Comparison of ENCODE assay signal across 7 mouse cellular contexts in genomic region chr17:71002744-71003094, GRCm38 (mm10). TPM values are rescaled to one million over a fixed set of nuclear protein-coding genes. Genes with fewer than 3 reads are reported as not detected.
DNase-seq lines count a peak whose midpoint lies in the region; ATAC-seq and TF ChIP-seq lines count a peak whose summit lies in the region.

Gene Myl12a (minus strand): TSS chr17:71002878.

- peak in 1 of 2 experiments; percentile 48; a peak in 1 of 4 replicates for TF ChIP-seq POLR2A in MEL (IDR thresholded peaks at IDR 0.05; ENCODE audit: control insufficient read depth in 1 of 2, insufficient read depth in 1 of 2, low read depth in 1 of 2, low read length in 2 of 2, poor library complexity in 1 of 2)

- H3K36me3 ChIP-seq in E14TG2a.4 (ENCODE audit: insufficient read depth, low read length) (peaks cover 17% of the 10 kb centered on the region), MEL (ENCODE audit: control insufficient read depth in 1 of 2, insufficient read depth in 2 of 2, low read length in 2 of 2) (peaks cover 0 to 18% of the 10 kb centered on the region in 2 experiments; a peak in 2 of 4 replicates)
- no peaks in the 10 kb centered on the region for H3K36me3 ChIP-seq in forebrain, embryonic 15.5 days
- H3K36me3 ChIP-seq in hindbrain, embryonic 13.5 days, result no peaks in the 10 kb centered on the region
- H3K36me3 ChIP-seq in liver, embryonic 15.5 days (replicated peaks), result peaks cover 5% of the 10 kb centered on the region; the same call in 1 of the 2 replicates

- TF ChIP-seq CTCF in E14TG2a.4 (conservative IDR thresholded peaks at IDR 0.05; ENCODE audit: low read length) (no peak), MEL (IDR thresholded peaks at IDR 0.05 in 2 of 3, conservative IDR thresholded peaks at IDR 0.05 in 1 of 3; ENCODE audit: control insufficient read depth in 1 of 3, insufficient read depth in 1 of 3, low read depth in 2 of 3, low read length in 3 of 3, poor library complexity in 1 of 3, severe bottlenecking in 1 of 3) (no peak)

- peak within 1 kb of the TSS; percentile 99 for H3K9ac ChIP-seq in MEL (ENCODE audit: control insufficient read depth, low read depth, low read length, poor library complexity, severe bottlenecking)
- H3K9ac ChIP-seq in forebrain, embryonic 15.5 days (replicated peaks), result peak within 1 kb of the TSS; percentile 72
- peak within 1 kb of the TSS; percentile 83 for H3K9ac ChIP-seq in hindbrain, embryonic 13.5 days
- H3K9ac ChIP-seq in liver, embryonic 15.5 days, result peak within 1 kb of the TSS; percentile 96

- H3K79me2 ChIP-seq in MEL (ENCODE audit: control insufficient read depth, insufficient read depth, low read length, poor library complexity), result peaks cover 43% of the 10 kb centered on the region

- TF ChIP-seq RAD21 in MEL (IDR thresholded peaks at IDR 0.05; ENCODE audit: low read depth, low read length), result no peak

- H3K27ac ChIP-seq in MEL (ENCODE audit: control insufficient read depth, low read depth, low read length), result peak within 1 kb of the TSS; percentile 96
- peak within 1 kb of the TSS; percentile 97 for H3K27ac ChIP-seq in forebrain, embryonic 15.5 days (replicated peaks)
- peak within 1 kb of the TSS; percentile 96 for H3K27ac ChIP-seq in hindbrain, embryonic 13.5 days
- peak within 1 kb of the TSS; percentile 98 for H3K27ac ChIP-seq in liver, embryonic 15.5 days (replicated peaks)

- ATAC-seq in forebrain, embryonic 15.5 days (replicated peaks), result peak; percentile 61; the same call in 1 of the 2 replicates
- peak; percentile 56 for ATAC-seq in hindbrain, embryonic 13.5 days (ENCODE audit: low FRiP score)
- ATAC-seq in liver, embryonic 15.5 days (ENCODE audit: insufficient read depth), result peak; percentile 29; the same call in 1 of the 2 replicates

- H3K4me1 ChIP-seq in E14TG2a.4 (replicated peaks; ENCODE audit: low read depth, low read length), result peaks cover 52% of the 10 kb centered on the region
- peaks cover 6 to 21% of the 10 kb centered on the region in 2 experiments; a peak in 3 of 4 replicates for H3K4me1 ChIP-seq in MEL (ENCODE audit: control insufficient read depth in 1 of 2, insufficient read depth in 2 of 2, low read length in 2 of 2)
- H3K4me1 ChIP-seq in forebrain, embryonic 15.5 days, result peaks cover 20% of the 10 kb centered on the region
- peaks cover 20% of the 10 kb centered on the region for H3K4me1 ChIP-seq in hindbrain, embryonic 13.5 days (replicated peaks)
- H3K4me1 ChIP-seq in liver, embryonic 15.5 days (replicated peaks), result peaks cover 50% of the 10 kb centered on the region

- H3K27me3 ChIP-seq in E14TG2a.4 (ENCODE audit: insufficient read depth, low read length) (no peaks in the 10 kb centered on the region), MEL (ENCODE audit: control insufficient read depth in 1 of 2, insufficient read depth in 2 of 2, low read length in 2 of 2) (no peaks in the 10 kb centered on the region)
- no peaks in the 10 kb centered on the region for H3K27me3 ChIP-seq in forebrain, embryonic 15.5 days
- no peaks in the 10 kb centered on the region for H3K27me3 ChIP-seq in hindbrain, embryonic 13.5 days
- H3K27me3 ChIP-seq in liver, embryonic 15.5 days, result no peaks in the 10 kb centered on the region

- H3K4me2 ChIP-seq in forebrain, embryonic 15.5 days (replicated peaks), result peak within 1 kb of the TSS; percentile 78
- peak within 1 kb of the TSS; percentile 70 for H3K4me2 ChIP-seq in hindbrain, embryonic 13.5 days
- H3K4me2 ChIP-seq in liver, embryonic 15.5 days, result peak within 1 kb of the TSS; percentile 81

- 2% methylated on average over 14 of the region's 14 CpGs for WGBS in forebrain, embryonic 15.5 days
- WGBS in hindbrain, embryonic 13.5 days, result 12% methylated on average over 14 of the region's 14 CpGs
- WGBS in liver, embryonic 15.5 days (ENCODE audit: insufficient replicate concordance), result 14% methylated on average over 14 of the region's 14 CpGs

- TF ChIP-seq EP300 in MEL (IDR thresholded peaks at IDR 0.05; ENCODE audit: low read depth in 1 of 2, low read length in 2 of 2), result no peak

- peak within 1 kb of the TSS; percentile 96 for H3K4me3 ChIP-seq in E14TG2a.4 (replicated peaks; ENCODE audit: low read length)
- H3K4me3 ChIP-seq in MEL (ENCODE audit: control insufficient read depth in 1 of 2, insufficient read depth in 1 of 2, low read depth in 2 of 2, low read length in 2 of 2), result peak within 1 kb of the TSS; percentile 94 to 98
- H3K4me3 ChIP-seq in forebrain, embryonic 15.5 days, result peak within 1 kb of the TSS; percentile 92
- peak within 1 kb of the TSS; percentile 87 for H3K4me3 ChIP-seq in hindbrain, embryonic 13.5 days
- peak within 1 kb of the TSS; percentile 94 for H3K4me3 ChIP-seq in liver, embryonic 15.5 days (replicated peaks)

- DNase-seq in MEL (ENCODE audit: low read depth, low spot score), result no peak
- DNase-seq in cerebellum, adult 11-12 months, result no peak
- DNase-seq in urinary bladder, adult 18-20 months (ENCODE audit: low spot score in 2 of 2), result no peak

- H3K9me3 ChIP-seq in E14TG2a.4 (ENCODE audit: low read length), result no peaks in the 10 kb centered on the region
- H3K9me3 ChIP-seq in MEL (replicated peaks; ENCODE audit: insufficient read depth, low read length), result no peaks in the 10 kb centered on the region
- no peaks in the 10 kb centered on the region for H3K9me3 ChIP-seq in forebrain, embryonic 15.5 days
- H3K9me3 ChIP-seq in hindbrain, embryonic 13.5 days, result no peaks in the 10 kb centered on the region
- H3K9me3 ChIP-seq in liver, embryonic 15.5 days (replicated peaks), result no peaks in the 10 kb centered on the region

TF ChIP-seq in MEL, 35 proteins besides CTCF, POLR2A, EP300 and RAD21:
- TF ChIP-seq MAZ (IDR thresholded peaks at IDR 0.05; ENCODE audit: low read depth, low read length) (0 out of 2 replicates have a peak, but pooled peaks have one; percentile 16), ZKSCAN1 (IDR thresholded peaks at IDR 0.05; ENCODE audit: low read depth, low read length) (no peak), ETS1 (IDR thresholded peaks at IDR 0.05; ENCODE audit: low read depth, low read length) (0 out of 2 replicates have a peak, but pooled peaks have one; percentile 3), MAX (IDR thresholded peaks at IDR 0.05; ENCODE audit: low read length) (peak; percentile 30; the same call in 1 of the 2 replicates), MYB (IDR thresholded peaks at IDR 0.05; ENCODE audit: low read depth, low read length) (no peak), ZNF384 (IDR thresholded peaks at IDR 0.05; ENCODE audit: low read depth, low read length) (peak; percentile 30; the same call in 1 of the 2 replicates)

RNA-seq across cellular contexts. Expression of gene Myl12a, which starts in this region (rescaled TPM):
- total RNA-seq in MEL (2012; rRNA removed), result 112 and 113 TPM in 2 replicates
- polyA plus RNA-seq in MEL (2012; ENCODE audit: insufficient read depth in 1 of 2, insufficient read length in 2 of 2, low read depth in 1 of 2, low replicate concordance in 2 of 2, missing spikeins in 1 of 2), result 100 to 1,000 TPM in 1 of 2 experiments, not detected in 1; 130 TPM
- polyA plus RNA-seq in forebrain, embryonic 15.5 days (2015; fragmentation: Nextera tagmentation; extraction: Ambion mirVana), result 125 and 139 TPM in 2 replicates
- polyA plus RNA-seq in hindbrain, embryonic 13.5 days (2015; fragmentation: Nextera tagmentation; extraction: Ambion mirVana), result 153 and 157 TPM in 2 replicates
- polyA plus RNA-seq in liver, embryonic 15.5 days (2015; fragmentation: Nextera tagmentation; extraction: Ambion mirVana), result 172 and 186 TPM in 2 replicates
